20 mouse cellular contexts compared by ENCODE assay signal in genomic region chr8:127675377-127675776, GRCm38 (mm10).
DNase-seq lines count a peak whose midpoint lies in the region; ATAC-seq and TF ChIP-seq lines count a peak whose summit lies in the region.
"Had no signal": no experiment of that assay in that cellular context is flagged by ENCODE, and none has a peak within 500 bp of the region (broad histone marks: within the 10 kb centered on the region; RNA-seq: fewer than 3 reads in every experiment).

No protein-coding gene starts in this region.

- TF ChIP-seq CTCF in forebrain, postnatal 0 days (IDR thresholded peaks at IDR 0.05; ENCODE audit: low read depth) = no peak
- TF ChIP-seq CTCF in stomach, postnatal 0 days (IDR thresholded peaks at IDR 0.05; ENCODE audit: low read depth) = no peak
- no peak for TF ChIP-seq CTCF in cerebellum, adult 2 months (IDR thresholded peaks at IDR 0.05; ENCODE audit: borderline replicate concordance, insufficient read depth, low read depth, low read length)

- no peaks in the 10 kb centered on the region for H3K9me3 ChIP-seq in forebrain, postnatal 0 days (ENCODE audit: low read length)
- H3K9me3 ChIP-seq in forebrain, embryonic 16.5 days (ENCODE audit: control insufficient read depth, low read length) = no peaks in the 10 kb centered on the region
- no peaks in the 10 kb centered on the region for H3K9me3 ChIP-seq in stomach, embryonic 16.5 days (replicated peaks; ENCODE audit: control insufficient read depth, low read length)
- H3K9me3 ChIP-seq in stomach, postnatal 0 days (ENCODE audit: control insufficient read depth, low read length) = no peaks in the 10 kb centered on the region
- H3K9me3 ChIP-seq: hindbrain, embryonic 10.5 days; limb, embryonic 10.5 days had no signal

- H3K4me3 ChIP-seq in forebrain, postnatal 0 days (ENCODE audit: low read depth, low read length) = no peak overlapping the region
- H3K4me3 ChIP-seq in forebrain, embryonic 16.5 days (replicated peaks; ENCODE audit: low read length) = no peak overlapping the region
- no peak overlapping the region for H3K4me3 ChIP-seq in stomach, embryonic 16.5 days (replicated peaks; ENCODE audit: low read length)
- H3K4me3 ChIP-seq in stomach, postnatal 0 days (ENCODE audit: low read depth, low read length) = no peak overlapping the region
- H3K4me3 ChIP-seq in cerebellum, adult 2 months (replicated peaks; ENCODE audit: insufficient read depth, low read depth, low read length) = no peak overlapping the region
- H3K4me3 ChIP-seq: heart, adult 2 months; hindbrain, embryonic 10.5 days; limb, embryonic 10.5 days had no signal

- no peak overlapping the region for H3K9ac ChIP-seq in forebrain, postnatal 0 days
- H3K9ac ChIP-seq in forebrain, embryonic 16.5 days (replicated peaks; ENCODE audit: low read depth, low read length) = no peak overlapping the region
- H3K9ac ChIP-seq in stomach, embryonic 16.5 days (ENCODE audit: low read length) = no peak overlapping the region
- H3K9ac ChIP-seq in stomach, postnatal 0 days (ENCODE audit: low read length) = no peak overlapping the region
- H3K9ac ChIP-seq: lung, embryonic 14.5 days had no signal

- WGBS in forebrain, postnatal 0 days = 64% methylated on average over 4 of the region's 4 CpGs
- WGBS in forebrain, embryonic 16.5 days = 74% methylated on average over 4 of the region's 4 CpGs
- WGBS in stomach, embryonic 16.5 days = 66% methylated on average over 4 of the region's 4 CpGs
- WGBS in stomach, postnatal 0 days = 57% methylated on average over 4 of the region's 4 CpGs
- WGBS in cerebellum, adult 2 months = 85% methylated on average over 4 of the region's 4 CpGs

- no peak overlapping the region for H3K4me2 ChIP-seq in forebrain, postnatal 0 days (ENCODE audit: low read depth)
- no peak overlapping the region for H3K4me2 ChIP-seq in forebrain, embryonic 16.5 days (ENCODE audit: low read length)
- no peak overlapping the region for H3K4me2 ChIP-seq in stomach, embryonic 16.5 days (ENCODE audit: low read depth, low read length)
- no peak overlapping the region for H3K4me2 ChIP-seq in stomach, postnatal 0 days (replicated peaks; ENCODE audit: low read depth)
- H3K4me2 ChIP-seq: liver, embryonic 11.5 days; lung, embryonic 14.5 days had no signal

- no peak for TF ChIP-seq POLR2A in cerebellum, adult 2 months (IDR thresholded peaks at IDR 0.05; ENCODE audit: borderline replicate concordance, insufficient read depth, low read length)

- no peaks in the 10 kb centered on the region for H3K36me3 ChIP-seq in forebrain, postnatal 0 days (ENCODE audit: insufficient read depth)
- H3K36me3 ChIP-seq in forebrain, embryonic 16.5 days (ENCODE audit: control insufficient read depth, insufficient read depth) = no peaks in the 10 kb centered on the region
- no peaks in the 10 kb centered on the region for H3K36me3 ChIP-seq in stomach, embryonic 16.5 days (ENCODE audit: control insufficient read depth, insufficient read depth, low read length)
- H3K36me3 ChIP-seq in stomach, postnatal 0 days (ENCODE audit: control insufficient read depth, insufficient read depth, low read length) = no peaks in the 10 kb centered on the region
- H3K36me3 ChIP-seq: hindbrain, embryonic 10.5 days; limb, embryonic 10.5 days had no signal

- ATAC-seq in forebrain, postnatal 0 days = peak; percentile 84
- no peak for ATAC-seq in forebrain, embryonic 16.5 days
- no peak for ATAC-seq in stomach, embryonic 16.5 days (ENCODE audit: insufficient read depth, low FRiP score)
- no peak for ATAC-seq in stomach, postnatal 0 days (ENCODE audit: low FRiP score, low TSS enrichment)
- no peak for ATAC-seq in megakaryocyte progenitor cell, adult 5-6 weeks (replicated peaks; ENCODE audit: poor library complexity)
- ATAC-seq: midbrain, embryonic 16.5 days had no signal

- H3K4me1 ChIP-seq in forebrain, postnatal 0 days (ENCODE audit: insufficient read depth) = peaks cover 10% of the 10 kb centered on the region; the same call in 1 of the 2 replicates
- H3K4me1 ChIP-seq in forebrain, embryonic 16.5 days (replicated peaks; ENCODE audit: control insufficient read depth, insufficient read depth, low read length) = no peaks in the 10 kb centered on the region; the same call in 1 of the 2 replicates
- 0 out of 2 replicates have a peak, but pooled peaks cover 4% of the 10 kb centered on the region for H3K4me1 ChIP-seq in stomach, embryonic 16.5 days (ENCODE audit: control insufficient read depth, insufficient read depth, low read length)
- H3K4me1 ChIP-seq in stomach, postnatal 0 days (replicated peaks; ENCODE audit: control insufficient read depth, insufficient read depth) = no peaks in the 10 kb centered on the region; the same call in 1 of the 2 replicates
- no peaks in the 10 kb centered on the region for H3K4me1 ChIP-seq in cerebellum, adult 2 months (ENCODE audit: control insufficient read depth, insufficient read depth, low read length)
- H3K4me1 ChIP-seq: hindbrain, embryonic 10.5 days had no signal

- no peak overlapping the region for H3K27ac ChIP-seq in forebrain, postnatal 0 days (ENCODE audit: low read depth, low read length)
- no peak overlapping the region for H3K27ac ChIP-seq in forebrain, embryonic 16.5 days (ENCODE audit: low read length)
- peak overlapping the region; percentile 11; the same call in 1 of the 2 replicates for H3K27ac ChIP-seq in stomach, embryonic 16.5 days (ENCODE audit: low read length)
- no peak overlapping the region for H3K27ac ChIP-seq in stomach, postnatal 0 days (replicated peaks)
- no peak overlapping the region for H3K27ac ChIP-seq in cerebellum, adult 2 months (ENCODE audit: insufficient read depth, low read length)
- H3K27ac ChIP-seq: heart, adult 2 months; hindbrain, embryonic 10.5 days; limb, embryonic 10.5 days had no signal

- peak; percentile 67 for DNase-seq in forebrain, postnatal 0 days
- no peak for DNase-seq in stomach, postnatal 0 days (ENCODE audit: low spot score)
- DNase-seq in right cerebral cortex, adult 18-20 months = peak; percentile 52
- no peak for DNase-seq in cerebellum, adult 2 months
- DNase-seq in T-cell, adult 2 months (ENCODE audit: low spot score) = no peak
- DNase-seq: adrenal gland, adult 2 months; cerebellum, adult 8-10 months; gastrocnemius, postnatal 10 days; heart, adult 2 months; kidney, adult 2 months; kidney, postnatal 25 days; lung, embryonic 14.5 days; thymus, postnatal 4 days had no signal

- no peak for TF ChIP-seq EP300 in stomach, postnatal 0 days (optimal IDR thresholded peaks at IDR 0.05)

- H3K27me3 ChIP-seq in forebrain, postnatal 0 days (ENCODE audit: insufficient read depth, low read length) = no peaks in the 10 kb centered on the region
- H3K27me3 ChIP-seq in forebrain, embryonic 16.5 days (replicated peaks; ENCODE audit: control insufficient read depth, insufficient read depth, low read length) = no peaks in the 10 kb centered on the region
- no peaks in the 10 kb centered on the region for H3K27me3 ChIP-seq in stomach, embryonic 16.5 days (ENCODE audit: control insufficient read depth, insufficient read depth, low read length)
- no peaks in the 10 kb centered on the region for H3K27me3 ChIP-seq in stomach, postnatal 0 days (ENCODE audit: control insufficient read depth, insufficient read depth, low read length)
- no peaks in the 10 kb centered on the region for H3K27me3 ChIP-seq in cerebellum, adult 2 months (ENCODE audit: control insufficient read depth, insufficient read depth, low read length)

Comparison
In these comparisons a context has a peak if more than half of its experiments do, and no peak if none do; other contexts are left out.
1. DNase-seq: peak in forebrain, postnatal 0 days (single experiment) and right cerebral cortex, adult 18-20 months (single experiment); none in stomach, postnatal 0 days (single experiment), cerebellum, adult 2 months (0 of 2) and T-cell, adult 2 months (single experiment).